Mouse (Mus musculus) spleen, adult 2 months (tissue): ENCODE data around the gene Cpt1b. TPM values are rescaled to one million over a fixed set of nuclear protein-coding genes. Genes with fewer than 3 reads are reported as not detected.
A peak's percentile ranks its signal among the peaks of the same experiment; 100 is the strongest.

Experiments
- DNase-seq, 2 experiments: peaks; one replicate each; pipeline versions ENCODE4 v3.0.0 to v3.0.0-alpha.2; 2012 to 2021; ENCODE audit warnings: low spot score in 2 of 2, low read depth in 1 of 2
- H3K27ac ChIP-seq: fragments of 200-500 bp; 2 replicates; pipeline ENCODE4 v1.5.1; 2012; ENCODE audit warnings: low read length, inconsistent platforms; ENCODE audit not compliant: insufficient read depth
- H3K27me3 ChIP-seq: fragments of 200-500 bp; 2 replicates; pipeline ENCODE4 v1.6.1; 2012; ENCODE audit warnings: mild to moderate bottlenecking, moderate library complexity, low read length, inconsistent platforms; ENCODE audit not compliant: control insufficient read depth, insufficient read depth
- H3K36me3 ChIP-seq: fragments of 200-500 bp; 2 replicates; pipeline ENCODE4 v1.6.1; 2012; ENCODE audit warnings: mild to moderate bottlenecking, low read length, inconsistent platforms; ENCODE audit not compliant: control insufficient read depth, insufficient read depth
- H3K4me1 ChIP-seq: fragments of 200-500 bp; 2 replicates; pipeline ENCODE4 v1.6.1; 2011; ENCODE audit warnings: inconsistent platforms; ENCODE audit not compliant: control insufficient read depth, insufficient read depth, insufficient read length
- H3K4me3 ChIP-seq: fragments of 200-500 bp; 2 replicates; pipeline ENCODE4 v1.5.1; 2011; ENCODE audit warnings: mild to moderate bottlenecking, inconsistent platforms; ENCODE audit not compliant: insufficient read depth, insufficient read length; ENCODE audit errors: extremely low read depth
- CTCF ChIP-seq: fragments of 200-500 bp; IDR thresholded peaks from 2 replicates; pipeline ENCODE4 v1.5.1; 2011; ENCODE audit warnings: mild to moderate bottlenecking, inconsistent platforms; ENCODE audit not compliant: insufficient read depth, insufficient read length, insufficient replicate concordance; ENCODE audit errors: extremely low read depth
- POLR2A ChIP-seq: fragments of 200-500 bp; IDR thresholded peaks from 2 replicates; pipeline ENCODE4 v1.6.1; 2011; ENCODE audit warnings: low read depth, low read length, inconsistent platforms
- WGBS: fragments of 180-500 bp; shearing (Covaris S2); methylation state at CpG from one replicate; pipeline ENCODE4 v1.1.7; 2018; 5-methylcytosine and 5-hydroxymethylcytosine counted together
- polyA plus RNA-seq: library from polyadenylated mRNA; depleted of rRNA; stranded (reverse); fragments of >200 nt; gene quantifications from 2 replicates; pipeline ENCODE4 v1.2.3, GENCODE M21; 2012

Cpt1b gene
- polyA plus RNA-seq, 1 experiment = 1.7 TPM

DNA sequence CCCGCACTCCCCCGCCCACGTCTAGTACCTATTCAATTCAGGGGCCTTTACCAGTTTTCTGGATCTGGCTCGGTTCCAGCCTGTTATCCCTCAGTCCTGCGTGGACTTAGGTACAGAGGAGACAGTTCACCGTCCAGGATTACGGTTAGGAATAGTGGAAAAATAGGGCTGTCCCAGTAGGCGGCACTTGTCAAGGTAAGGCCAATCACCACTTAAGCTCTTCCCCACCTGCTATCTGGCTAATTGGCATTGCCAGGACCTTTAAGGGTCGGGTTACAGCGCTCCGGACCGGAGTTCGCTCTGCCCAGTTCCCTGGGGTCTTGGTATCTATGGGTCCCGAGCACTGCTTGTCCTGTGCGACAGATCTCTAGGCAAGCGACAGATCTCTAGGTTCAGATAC lies 48.7 kb downstream of the Cpt1b start, which contains the start of gene Tymp:
Gene Tymp (minus strand): TSS at position 83 of the 400 bp plus-strand sequence.
- Histone ChIP-seq H3K27ac (no peak within 1 kb of the TSS), H3K27me3 (peaks cover 9% of the 10 kb centered on the region), H3K4me3 (no peak within 1 kb of the TSS), H3K4me1 (peaks cover 11% of the 10 kb centered on the region), H3K36me3 (peaks cover 6% of the 10 kb centered on the region)
- no peak for TF ChIP-seq CTCF
- TF ChIP-seq POLR2A = no peak
- no peak for DNase-seq
- 84% methylated on average over 16 of the region's 16 CpGs for WGBS

DNA sequence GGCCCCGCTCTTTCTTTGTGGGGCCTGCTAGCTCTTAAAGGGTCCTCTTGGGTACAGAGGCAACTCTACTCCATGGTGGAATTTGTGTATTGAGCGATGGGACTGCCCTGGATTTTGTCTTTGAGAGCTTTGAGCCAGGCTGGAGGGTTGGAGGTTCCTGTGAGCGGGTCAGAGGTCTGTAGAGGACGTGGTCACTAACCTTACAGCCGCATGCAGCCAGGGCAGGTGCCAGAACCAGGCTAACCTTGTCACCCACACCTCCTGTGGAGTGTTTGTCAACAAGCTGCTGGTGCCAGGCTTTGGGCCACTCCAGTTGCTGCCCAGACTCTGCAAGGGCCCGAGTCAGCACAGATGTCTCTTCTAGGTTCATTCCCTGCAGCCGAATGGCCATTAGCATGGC lies 49.6 kb downstream of the Cpt1b start:
- H3K4me1 ChIP-seq = peaks cover 11% of the 10 kb centered on the region
- peaks cover 14% of the 10 kb centered on the region for H3K36me3 ChIP-seq
- H3K27me3 ChIP-seq = peaks cover 9% of the 10 kb centered on the region
- no peak for TF ChIP-seq CTCF
- no peak for TF ChIP-seq POLR2A
- H3K27ac ChIP-seq = no peak overlapping the region
- no peak for DNase-seq
- 87% methylated on average over 7 of the region's 7 CpGs for WGBS
- H3K4me3 ChIP-seq = no peak overlapping the region

DNA sequence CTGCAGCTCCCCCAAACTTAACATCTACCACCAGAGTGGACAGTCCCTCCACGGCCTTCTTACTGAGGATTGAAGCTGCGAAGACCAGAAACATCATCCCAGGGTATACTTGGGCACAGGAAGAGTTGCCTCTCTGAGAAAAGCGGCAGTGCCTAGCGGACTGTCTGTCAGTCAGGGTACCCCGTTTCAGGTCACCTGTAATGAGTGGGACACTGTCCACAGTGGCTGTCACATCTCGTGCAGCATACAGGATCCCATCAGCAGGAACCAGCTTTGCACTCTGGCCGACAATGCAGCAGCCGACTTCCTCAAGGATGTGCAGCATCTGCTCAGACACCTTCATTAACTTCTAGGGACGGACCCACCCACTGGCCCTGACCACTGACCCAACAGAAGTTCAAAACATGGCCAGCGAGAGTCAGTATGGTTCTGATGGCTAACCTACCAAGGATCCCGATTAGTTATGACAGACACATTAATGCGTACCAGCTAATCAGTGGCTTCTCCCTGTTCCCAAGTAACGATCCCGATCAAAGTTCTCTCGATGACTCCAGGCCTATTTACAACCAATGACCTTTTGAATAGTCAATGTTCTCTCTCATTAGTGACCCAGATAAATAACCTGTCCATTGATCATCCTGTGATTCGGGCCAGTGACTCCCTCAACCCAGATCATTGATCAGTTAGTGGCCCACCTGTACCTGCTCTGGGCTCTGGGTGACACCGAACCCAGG lies 50.7 kb downstream of the Cpt1b start:
- Histone ChIP-seq H3K27me3 (peaks cover 9% of the 10 kb centered on the region), H3K36me3 (peaks cover 24% of the 10 kb centered on the region), H3K4me1 (peaks cover 11% of the 10 kb centered on the region), H3K27ac (no peak overlapping the region), H3K4me3 (no peak overlapping the region)
- no peak for TF ChIP-seq CTCF
- TF ChIP-seq POLR2A = no peak
- 94% methylated on average over 17 of the region's 17 CpGs for WGBS
- DNase-seq = no peak

DNA sequence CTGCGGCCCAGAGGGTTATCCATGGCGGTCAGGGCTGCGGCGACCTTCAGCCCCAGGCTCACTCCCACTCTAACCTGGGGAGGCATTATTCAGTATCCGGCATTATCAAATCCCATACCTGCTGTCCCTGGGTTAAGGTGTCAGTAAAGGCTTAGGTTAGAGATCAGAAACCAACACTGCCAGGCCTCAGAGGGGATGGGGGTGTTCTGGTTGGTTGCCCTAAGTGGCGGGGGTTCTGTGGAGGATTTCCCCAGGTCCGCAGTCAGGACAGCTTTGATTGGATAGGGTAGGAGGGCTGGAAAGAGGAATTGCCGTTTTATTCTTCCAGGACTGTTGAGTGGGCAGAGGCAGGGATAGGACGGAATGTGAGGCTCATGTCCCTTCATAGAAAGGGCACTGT lies 51.3 kb downstream of the Cpt1b start:
- Histone ChIP-seq H3K4me3 (peak overlapping the region; percentile 73; the same call in 1 of the 2 replicates), H3K27me3 (peaks cover 9% of the 10 kb centered on the region), H3K4me1 (peaks cover 11% of the 10 kb centered on the region), H3K36me3 (peaks cover 30% of the 10 kb centered on the region), H3K27ac (no peak overlapping the region)
- TF ChIP-seq POLR2A (no peak), CTCF (no peak)
- DNase-seq = no peak
- 72% methylated on average over 9 of the region's 9 CpGs for WGBS

DNA sequence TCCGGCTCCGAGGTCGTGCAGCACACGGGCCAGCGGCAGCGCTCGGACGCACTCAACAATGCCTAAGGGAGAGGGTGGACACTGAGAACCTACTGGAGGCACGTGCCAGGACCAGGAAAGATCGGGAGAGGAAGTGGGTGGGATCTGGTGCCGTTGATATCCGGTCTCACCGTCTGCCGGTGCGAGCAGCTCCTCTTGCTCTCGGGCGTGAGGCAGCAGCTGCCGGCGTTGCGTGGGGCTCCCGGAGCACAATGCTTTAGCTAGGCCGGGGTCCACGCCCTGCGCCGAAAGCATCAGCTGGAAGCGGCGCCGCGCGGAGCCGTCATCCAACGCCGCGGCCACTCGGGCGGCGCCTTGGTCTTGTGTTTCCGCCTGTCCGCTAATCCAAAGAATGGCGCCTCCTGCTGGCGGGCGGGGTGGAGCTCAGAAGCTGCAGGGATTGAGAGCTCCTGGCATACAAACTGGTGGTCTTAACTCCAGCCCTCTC lies 51.9 kb downstream of the Cpt1b start, which contains the start of gene Sco2:
Gene Sco2 (minus strand): TSS at position 85 of the 487 bp plus-strand sequence.
- peaks cover 9% of the 10 kb centered on the region; the same call in 1 of the 2 replicates for H3K4me1 ChIP-seq
- H3K4me3 ChIP-seq = peak within 1 kb of the TSS; percentile 73
- peaks cover 33% of the 10 kb centered on the region for H3K36me3 ChIP-seq
- peak; percentile 71 to 89 for DNase-seq
- WGBS = under 1% methylated on average over 42 of the region's 42 CpGs
- H3K27me3 ChIP-seq = peaks cover 6% of the 10 kb centered on the region
- peak; percentile 60; the same call in 1 of the 2 replicates for TF ChIP-seq POLR2A
- peak; percentile 84 for TF ChIP-seq CTCF
- peak within 1 kb of the TSS; percentile 96 for H3K27ac ChIP-seq

- WGBS = 2% methylated on average over 35 of the region's 35 CpGs
- Histone ChIP-seq H3K27ac (peak overlapping the region; percentile 96), H3K4me1 (peaks cover 8% of the 10 kb centered on the region; the same call in 1 of the 2 replicates), H3K36me3 (peaks cover 37% of the 10 kb centered on the region), H3K27me3 (peaks cover under 1% of the 10 kb centered on the region; the same call in 1 of the 2 replicates), H3K4me3 (peak overlapping the region; percentile 73)
- TF ChIP-seq CTCF (peak; percentile 72), POLR2A (no peak)
- DNase-seq = peak; percentile 78 to 84
Measured at GRCm38 (mm10) chr15:89373027-89373761, 52.5 kb downstream of the Cpt1b start.
